Mouse (Mus musculus) ES-Bruce4 (cell line): ENCODE results near the gene Magi2. TPM values are rescaled to one million over a fixed set of nuclear protein-coding genes. Genes with fewer than 3 reads are reported as not detected.

ENCODE experiments used
- H3K27ac ChIP-seq: 2 replicates; pipeline ENCODE4 v1.5.1; 2012; ENCODE audit warnings: low read length, inconsistent platforms; ENCODE audit not compliant: insufficient read depth
- H3K27me3 ChIP-seq: 2 replicates; pipeline ENCODE4 v1.6.1; 2012; ENCODE audit warnings: mild to moderate bottlenecking, low read length, inconsistent platforms; ENCODE audit not compliant: control insufficient read depth, poor library complexity, insufficient read depth, severe bottlenecking
- H3K36me3 ChIP-seq: 2 replicates; pipeline ENCODE4 v1.6.1; 2012; ENCODE audit warnings: inconsistent platforms, mild to moderate bottlenecking, low read length, moderate library complexity; ENCODE audit not compliant: control insufficient read depth, poor library complexity, insufficient read depth, severe bottlenecking
- H3K4me1 ChIP-seq: one replicate; pipeline ENCODE4 v1.8.1; 2011; ENCODE audit warnings: low read length; ENCODE audit not compliant: control insufficient read depth, insufficient read depth
- H3K4me3 ChIP-seq: 2 replicates; pipeline ENCODE4 v1.5.1; 2011; ENCODE audit warnings: low read depth, mild to moderate bottlenecking, low read length
- H3K9ac ChIP-seq: 2 replicates; pipeline ENCODE4 v1.6.1; 2012; ENCODE audit warnings: low read depth, mild to moderate bottlenecking, inconsistent platforms; ENCODE audit not compliant: poor library complexity, severe bottlenecking
- H3K9me3 ChIP-seq: replicated peaks from 2 replicates; pipeline ENCODE4 v1.6.1; 2012; ENCODE audit warnings: mild to moderate bottlenecking, low read length, inconsistent platforms; ENCODE audit not compliant: control insufficient read depth, poor library complexity, insufficient read depth, severe bottlenecking
- CTCF ChIP-seq: IDR thresholded peaks from one replicate; pipeline ENCODE4 v1.8.1; 2011; ENCODE audit warnings: low read depth, low read length
- EP300 ChIP-seq: IDR thresholded peaks from 2 replicates; pipeline ENCODE4 v1.6.1; 2011; ENCODE audit warnings: low read depth, low read length; ENCODE audit not compliant: insufficient read depth
- POLR2A ChIP-seq: IDR thresholded peaks from one replicate; pipeline ENCODE4 v1.8.1; 2011; ENCODE audit warnings: low read length; ENCODE audit not compliant: insufficient read depth
- polyA plus RNA-seq: library from polyadenylated mRNA; stranded (reverse); fragments of >200 nt; gene quantifications from 2 replicates; pipeline ENCODE4 v1.2.4, GENCODE M21; 2011; ENCODE audit warnings: low read depth; ENCODE audit not compliant: missing spikeins, insufficient read depth, insufficient read length

Magi2 gene
- polyA plus RNA-seq, 1 experiment, result 1.8 TPM

GRCm38 (mm10) chr5:19666416-19666815 lies 439.6 kb downstream of the Magi2 start:
- Histone ChIP-seq H3K27me3 (no peaks in the 10 kb centered on the region), H3K9me3 (no peaks in the 10 kb centered on the region), H3K4me3 (no peak overlapping the region), H3K4me1 (no peaks in the 10 kb centered on the region), H3K36me3 (no peaks in the 10 kb centered on the region), H3K9ac (no peak overlapping the region), H3K27ac (no peak overlapping the region)
- TF ChIP-seq EP300, result no peak
- no peak for TF ChIP-seq POLR2A
- no peak for TF ChIP-seq CTCF

- Histone ChIP-seq H3K27ac (no peak overlapping the region), H3K9ac (no peak overlapping the region)
- TF ChIP-seq POLR2A (no peak), EP300 (no peak), CTCF (no peak)
These were observed 490.5 kb downstream of the Magi2 start for GRCm38 (mm10) chr5:19717296-19717695.

GRCm38 (mm10) chr5:19726277-19726676 lies 499.4 kb downstream of the Magi2 start:
- H3K9ac ChIP-seq, result no peak overlapping the region

More at GRCm38 (mm10) chr5:19717296-19717695, 490.5 kb downstream of the Magi2 start:
- Histone ChIP-seq H3K4me1 (no peaks in the 10 kb centered on the region), H3K36me3 (no peaks in the 10 kb centered on the region), H3K27me3 (no peaks in the 10 kb centered on the region), H3K9me3 (no peaks in the 10 kb centered on the region), H3K4me3 (no peak overlapping the region)

GRCm38 (mm10) chr5:19745376-19745775 lies 518.5 kb downstream of the Magi2 start:
- no peaks in the 10 kb centered on the region for H3K36me3 ChIP-seq
- H3K4me1 ChIP-seq, result no peaks in the 10 kb centered on the region
- no peaks in the 10 kb centered on the region for H3K27me3 ChIP-seq
- H3K9me3 ChIP-seq, result no peaks in the 10 kb centered on the region
- no peak overlapping the region for H3K27ac ChIP-seq
- no peak overlapping the region for H3K9ac ChIP-seq
- no peak for TF ChIP-seq CTCF
- TF ChIP-seq POLR2A, result no peak
- TF ChIP-seq EP300, result no peak
- H3K4me3 ChIP-seq, result no peak overlapping the region

More at GRCm38 (mm10) chr5:19726277-19726676, 499.4 kb downstream of the Magi2 start:
- H3K36me3 ChIP-seq, result no peaks in the 10 kb centered on the region
- H3K9me3 ChIP-seq, result no peaks in the 10 kb centered on the region
- H3K4me1 ChIP-seq, result no peaks in the 10 kb centered on the region
- no peak overlapping the region for H3K27ac ChIP-seq
- no peak for TF ChIP-seq CTCF
- no peak for TF ChIP-seq EP300
- no peak overlapping the region for H3K4me3 ChIP-seq
- no peaks in the 10 kb centered on the region for H3K27me3 ChIP-seq

- H3K27me3 ChIP-seq, result no peaks in the 10 kb centered on the region
- H3K36me3 ChIP-seq, result no peaks in the 10 kb centered on the region
- no peak overlapping the region for H3K27ac ChIP-seq
- TF ChIP-seq EP300 (no peak), CTCF (no peak), POLR2A (no peak)
- H3K9me3 ChIP-seq, result no peaks in the 10 kb centered on the region
- H3K4me1 ChIP-seq, result no peaks in the 10 kb centered on the region
- H3K9ac ChIP-seq, result no peak overlapping the region
- H3K4me3 ChIP-seq, result no peak overlapping the region
These were observed 519.1 kb downstream of the Magi2 start for GRCm38 (mm10) chr5:19745916-19746315.

GRCm38 (mm10) chr5:19746865-19747514 lies 520.2 kb downstream of the Magi2 start:
- no peak overlapping the region for H3K27ac ChIP-seq
- TF ChIP-seq POLR2A (no peak), CTCF (no peak), EP300 (no peak)
- no peak overlapping the region for H3K4me3 ChIP-seq
- no peaks in the 10 kb centered on the region for H3K36me3 ChIP-seq
- H3K9me3 ChIP-seq, result no peaks in the 10 kb centered on the region
- H3K27me3 ChIP-seq, result no peaks in the 10 kb centered on the region
- no peaks in the 10 kb centered on the region for H3K4me1 ChIP-seq
- no peak overlapping the region for H3K9ac ChIP-seq
